Mouse (Mus musculus) intestine, postnatal 0 days (tissue): Measurements from ENCODE around the gene Farp2. TPM values are rescaled to one million over a fixed set of nuclear protein-coding genes. Genes with fewer than 3 reads are reported as not detected.

Experiments
- ATAC-seq: fragments of 200-750 bp; cut with Nextera tagmentation; 2 replicates; pipeline ENCODE4 v1.8.0; 2017; ENCODE audit warnings: mild to moderate bottlenecking, moderate TSS enrichment, moderate library complexity
- H3K27ac ChIP-seq: fragments of 300-500 bp; sonication (generic); 2 replicates; pipeline ENCODE4 v1.5.1; 2014; ENCODE audit warnings: mild to moderate bottlenecking, low read depth, low read length, moderate library complexity
- H3K27me3 ChIP-seq: fragments of 300-500 bp; sonication (generic); replicated peaks from 2 replicates; pipeline ENCODE4 v1.6.1; 2014; ENCODE audit warnings: low read length, mixed read lengths; ENCODE audit not compliant: control insufficient read depth, insufficient read depth
- H3K36me3 ChIP-seq: fragments of 300-500 bp; sonication (generic); 2 replicates; pipeline ENCODE4 v1.6.1; 2014; ENCODE audit warnings: mild to moderate bottlenecking, moderate library complexity; ENCODE audit not compliant: control insufficient read depth, insufficient read depth
- H3K4me1 ChIP-seq: fragments of 300-500 bp; sonication (generic); replicated peaks from 2 replicates; pipeline ENCODE4 v1.6.1; 2014; ENCODE audit warnings: antibody characterized with exemption, low read length, mixed read lengths; ENCODE audit not compliant: control insufficient read depth, insufficient read depth
- H3K4me2 ChIP-seq: fragments of 300-500 bp; sonication (generic); replicated peaks from 2 replicates; pipeline ENCODE4 v1.6.1; 2014; ENCODE audit warnings: low read depth, mild to moderate bottlenecking, moderate library complexity
- H3K4me3 ChIP-seq: fragments of 300-500 bp; sonication (generic); 2 replicates; pipeline ENCODE4 v1.5.1; 2014; ENCODE audit warnings: low read depth, low read length
- H3K9ac ChIP-seq: fragments of 300-500 bp; sonication (generic); 2 replicates; pipeline ENCODE4 v1.6.1; 2014; ENCODE audit warnings: mild to moderate bottlenecking, low read depth, low read length
- H3K9me3 ChIP-seq: fragments of 300-500 bp; sonication (generic); 2 replicates; pipeline ENCODE4 v1.6.1; 2016; ENCODE audit warnings: mixed run types; ENCODE audit not compliant: control insufficient read depth
- CTCF ChIP-seq: sonication (generic); IDR thresholded peaks from 2 replicates; pipeline ENCODE4 v1.5.1; 2016; ENCODE audit warnings: low read depth, mild to moderate bottlenecking, control low read depth, antibody characterized with exemption, moderate library complexity
- WGBS: fragments of 180-500 bp; shearing (Covaris S2); extraction: QIAGEN DNeasy Blood & Tissue Kit; methylation state at CpG from one replicate; pipeline ENCODE4 v1.1.7; 2014; 5-methylcytosine and 5-hydroxymethylcytosine counted together
- polyA plus RNA-seq: library from polyadenylated mRNA; unstranded; fragments of >200 nt; fragmentation: Nextera tagmentation; extraction: Ambion mirVana; gene quantifications from 2 replicates; pipeline ENCODE4 v1.2.1, GENCODE M21; 2015

Gene Farp2
- polyA plus RNA-seq, 1 experiment from 2014 or later = 5.3 TPM

GRCm38 (mm10) chr1:93618059-93618748, 106.3 kb downstream of the Farp2 start:
- Histone ChIP-seq H3K4me2 (no peak overlapping the region), H3K27ac (0 out of 2 replicates have a peak overlapping the region, but pooled peaks have one; percentile 21), H3K4me3 (no peak overlapping the region), H3K4me1 (no peaks in the 10 kb centered on the region), H3K27me3 (no peaks in the 10 kb centered on the region), H3K9ac (no peak overlapping the region), H3K36me3 (peaks cover 38% of the 10 kb centered on the region), H3K9me3 (no peaks in the 10 kb centered on the region)
- 80% methylated on average over 4 of the region's 4 CpGs for WGBS
- ATAC-seq = no peak
- no peak for TF ChIP-seq CTCF

GRCm38 (mm10) chr1:93618948-93619347, 107.1 kb downstream of the Farp2 start:
- Histone ChIP-seq H3K4me1 (no peaks in the 10 kb centered on the region), H3K9ac (no peak overlapping the region), H3K36me3 (peaks cover 41% of the 10 kb centered on the region), H3K27me3 (no peaks in the 10 kb centered on the region), H3K4me2 (no peak overlapping the region), H3K9me3 (no peaks in the 10 kb centered on the region), H3K27ac (0 out of 2 replicates have a peak overlapping the region, but pooled peaks have one; percentile 2), H3K4me3 (no peak overlapping the region)
- WGBS = 55% methylated on average over 5 of the region's 5 CpGs
- ATAC-seq = peak; percentile 15; the same call in 1 of the 2 replicates
- no peak for TF ChIP-seq CTCF

- TF ChIP-seq CTCF = no peak
- no peak overlapping the region for H3K4me2 ChIP-seq
- H3K4me1 ChIP-seq = no peaks in the 10 kb centered on the region
- peaks cover 93% of the 10 kb centered on the region for H3K36me3 ChIP-seq
- H3K9me3 ChIP-seq = no peaks in the 10 kb centered on the region
- H3K27me3 ChIP-seq = no peaks in the 10 kb centered on the region
- no peak overlapping the region for H3K27ac ChIP-seq
- 75% methylated on average over 1 of the region's 1 CpGs for WGBS
- no peak overlapping the region for H3K9ac ChIP-seq
- ATAC-seq = no peak
- H3K4me3 ChIP-seq = no peak overlapping the region
Observed at GRCm38 (mm10) chr1:93624502-93624901, 112.6 kb downstream of the Farp2 start.

GRCm38 (mm10) chr1:93630796-93631195, 118.9 kb downstream of the Farp2 start:
- no peak overlapping the region for H3K4me3 ChIP-seq
- H3K4me1 ChIP-seq = peaks cover 4% of the 10 kb centered on the region; the same call in 1 of the 2 replicates
- 78% methylated on average over 3 of the region's 3 CpGs for WGBS
- H3K27ac ChIP-seq = no peak overlapping the region
- peaks cover 48% of the 10 kb centered on the region for H3K36me3 ChIP-seq
- no peak for TF ChIP-seq CTCF
- ATAC-seq = no peak
- H3K9ac ChIP-seq = no peak overlapping the region
- H3K9me3 ChIP-seq = no peaks in the 10 kb centered on the region
- H3K4me2 ChIP-seq = no peak overlapping the region
- H3K27me3 ChIP-seq = no peaks in the 10 kb centered on the region

- Histone ChIP-seq H3K4me3 (no peak overlapping the region), H3K4me1 (peaks cover 4% of the 10 kb centered on the region; the same call in 1 of the 2 replicates), H3K4me2 (no peak overlapping the region), H3K9me3 (no peaks in the 10 kb centered on the region), H3K36me3 (peaks cover 29% of the 10 kb centered on the region), H3K27me3 (no peaks in the 10 kb centered on the region), H3K27ac (no peak overlapping the region), H3K9ac (no peak overlapping the region)
- no peak for TF ChIP-seq CTCF
- 87% methylated on average over 3 of the region's 3 CpGs for WGBS
- no peak for ATAC-seq
Observed at GRCm38 (mm10) chr1:93632723-93633122, 120.8 kb downstream of the Farp2 start.

- Histone ChIP-seq H3K4me2 (peak overlapping the region; percentile 90), H3K4me1 (peaks cover 4% of the 10 kb centered on the region; the same call in 1 of the 2 replicates), H3K27ac (peak overlapping the region; percentile 95), H3K36me3 (peaks cover 12% of the 10 kb centered on the region; the same call in 1 of the 2 replicates), H3K4me3 (peak overlapping the region; percentile 84), H3K9ac (peak overlapping the region; percentile 86), H3K9me3 (no peaks in the 10 kb centered on the region), H3K27me3 (no peaks in the 10 kb centered on the region)
- under 1% methylated on average over 6 of the region's 6 CpGs for WGBS
- ATAC-seq = no peak
- TF ChIP-seq CTCF = no peak
Observed at GRCm38 (mm10) chr1:93634481-93634891, 122.6 kb downstream of the Farp2 start.
